Mouse (Mus musculus) kidney, embryonic 14.5 days (tissue): ENCODE data around the gene Tarbp2. TPM values are rescaled to one million over a fixed set of nuclear protein-coding genes. Genes with fewer than 3 reads are reported as not detected.

Experiments
- ATAC-seq: fragments of 200-750 bp; cut with Nextera tagmentation; 2 replicates; pipeline ENCODE4 v1.8.0; 2017; ENCODE audit warnings: moderate number of reproducible peaks, mild to moderate bottlenecking, moderate TSS enrichment, moderate library complexity; ENCODE audit not compliant: low FRiP score, low TSS enrichment
- H3K27ac ChIP-seq: fragments of 300-500 bp; sonication (generic); 2 replicates; pipeline ENCODE4 v1.5.1; 2014; ENCODE audit warnings: low read depth, mild to moderate bottlenecking, low read length, moderate library complexity, mixed read lengths
- H3K27me3 ChIP-seq: fragments of 300-500 bp; sonication (generic); 2 replicates; pipeline ENCODE4 v1.6.1; 2014; ENCODE audit warnings: mild to moderate bottlenecking, low read length; ENCODE audit not compliant: control insufficient read depth, insufficient read depth
- H3K36me3 ChIP-seq: fragments of 300-500 bp; sonication (generic); 2 replicates; pipeline ENCODE4 v1.6.1; 2014; ENCODE audit warnings: low read length, mixed read lengths; ENCODE audit not compliant: control insufficient read depth, insufficient read depth
- H3K4me1 ChIP-seq: fragments of 300-500 bp; sonication (generic); 2 replicates; pipeline ENCODE4 v1.6.1; 2014; ENCODE audit warnings: low read length, mixed read lengths; ENCODE audit not compliant: control insufficient read depth, insufficient read depth
- H3K4me2 ChIP-seq: fragments of 300-500 bp; sonication (generic); replicated peaks from 2 replicates; pipeline ENCODE4 v1.6.1; 2014; ENCODE audit warnings: low read depth, mild to moderate bottlenecking, low read length
- H3K4me3 ChIP-seq: fragments of 300-500 bp; sonication (generic); 2 replicates; pipeline ENCODE4 v1.5.1; 2014; ENCODE audit warnings: mild to moderate bottlenecking, low read length
- H3K9ac ChIP-seq: fragments of 300-500 bp; sonication (generic); 2 replicates; pipeline ENCODE4 v1.6.1; 2014; ENCODE audit warnings: low read depth, mild to moderate bottlenecking, low read length, moderate library complexity
- H3K9me3 ChIP-seq: fragments of 300-500 bp; sonication (generic); 2 replicates; pipeline ENCODE4 v1.6.1; 2016; ENCODE audit warnings: low read length; ENCODE audit not compliant: control insufficient read depth
- WGBS: fragments of 180-500 bp; shearing (Covaris S2); extraction: QIAGEN DNeasy Blood & Tissue Kit; methylation state at CpG from one replicate; pipeline ENCODE4 v1.1.7; 2014; 5-methylcytosine and 5-hydroxymethylcytosine counted together
- polyA plus RNA-seq: library from polyadenylated mRNA; unstranded; fragments of >200 nt; fragmentation: Nextera tagmentation; extraction: Ambion mirVana; gene quantifications from 2 replicates; pipeline ENCODE4 v1.2.1, GENCODE M21; 2014

Tarbp2 gene
- polyA plus RNA-seq, 1 experiment from 2014 or later: 89.1 TPM

- H3K36me3 ChIP-seq: peaks cover 14% of the 10 kb centered on the region; the same call in 1 of the 2 replicates
- H3K4me1 ChIP-seq: peaks cover 31% of the 10 kb centered on the region
- peak; percentile 14 for ATAC-seq
- H3K9ac ChIP-seq: peak within 1 kb of the TSS; percentile 58
- H3K27me3 ChIP-seq: no peaks in the 10 kb centered on the region
- H3K9me3 ChIP-seq: no peaks in the 10 kb centered on the region
- WGBS: under 1% methylated on average over 41 of the region's 43 CpGs
- H3K27ac ChIP-seq: peak within 1 kb of the TSS; percentile 99
- peak within 1 kb of the TSS; percentile 65 for H3K4me3 ChIP-seq
- H3K4me2 ChIP-seq: peak within 1 kb of the TSS; percentile 91
Measured at GRCm38 (mm10) chr15:102516728-102517404, 1.1 kb upstream of the Tarbp2 start, which contains the start of gene Map3k12. TSS of gene Map3k12 (minus strand) at chr15:102517064.

- Histone ChIP-seq H3K9ac (peak overlapping the region; percentile 58), H3K36me3 (peaks cover 20% of the 10 kb centered on the region), H3K9me3 (no peaks in the 10 kb centered on the region), H3K27ac (peak overlapping the region; percentile 99), H3K4me2 (peak overlapping the region; percentile 91), H3K4me3 (peak overlapping the region; percentile 65), H3K4me1 (peaks cover 23% of the 10 kb centered on the region), H3K27me3 (no peaks in the 10 kb centered on the region)
- WGBS: under 1% methylated on average over 10 of the region's 10 CpGs
- ATAC-seq: no peak
Measured at GRCm38 (mm10) chr15:102517631-102517975, 389 bp upstream of the Tarbp2 start.

GRCm38 (mm10) chr15:102518859-102519201 lies 838 bp downstream of the Tarbp2 start:
- H3K27ac ChIP-seq: peak overlapping the region; percentile 99
- ATAC-seq: peak; percentile 5
- H3K4me2 ChIP-seq: peak overlapping the region; percentile 69
- no peaks in the 10 kb centered on the region for H3K9me3 ChIP-seq
- H3K4me3 ChIP-seq: peak overlapping the region; percentile 65
- H3K27me3 ChIP-seq: no peaks in the 10 kb centered on the region
- H3K4me1 ChIP-seq: peaks cover 20% of the 10 kb centered on the region
- peak overlapping the region; percentile 92 for H3K9ac ChIP-seq
- WGBS: 15% methylated on average over 9 of the region's 9 CpGs
- peaks cover 28% of the 10 kb centered on the region for H3K36me3 ChIP-seq

- H3K4me3 ChIP-seq: peak overlapping the region; percentile 65
- peak overlapping the region; percentile 69 for H3K4me2 ChIP-seq
- peak overlapping the region; percentile 99; the same call in 1 of the 2 replicates for H3K27ac ChIP-seq
- H3K4me1 ChIP-seq: peaks cover 20% of the 10 kb centered on the region
- peaks cover 33% of the 10 kb centered on the region for H3K36me3 ChIP-seq
- H3K27me3 ChIP-seq: no peaks in the 10 kb centered on the region
- 58% methylated on average over 15 of the region's 17 CpGs for WGBS
- no peaks in the 10 kb centered on the region for H3K9me3 ChIP-seq
- H3K9ac ChIP-seq: peak overlapping the region; percentile 92
- no peak for ATAC-seq
Measured at GRCm38 (mm10) chr15:102519211-102520141, 1.5 kb downstream of the Tarbp2 start.

- no peaks in the 10 kb centered on the region for H3K9me3 ChIP-seq
- 78% methylated on average over 4 of the region's 4 CpGs for WGBS
- no peak for ATAC-seq
- peaks cover 20% of the 10 kb centered on the region for H3K4me1 ChIP-seq
- H3K4me3 ChIP-seq: no peak overlapping the region
- no peaks in the 10 kb centered on the region for H3K27me3 ChIP-seq
- H3K27ac ChIP-seq: no peak overlapping the region
- H3K36me3 ChIP-seq: peaks cover 36% of the 10 kb centered on the region
- H3K9ac ChIP-seq: peak overlapping the region; percentile 42
- H3K4me2 ChIP-seq: no peak overlapping the region
Measured at GRCm38 (mm10) chr15:102520416-102520815, 2.4 kb downstream of the Tarbp2 start.

GRCm38 (mm10) chr15:102521480-102521879 lies 3.5 kb downstream of the Tarbp2 start:
- Histone ChIP-seq H3K4me1 (peaks cover 15% of the 10 kb centered on the region), H3K4me3 (no peak overlapping the region), H3K27ac (no peak overlapping the region), H3K4me2 (no peak overlapping the region), H3K27me3 (no peaks in the 10 kb centered on the region), H3K9me3 (no peaks in the 10 kb centered on the region), H3K36me3 (peaks cover 41% of the 10 kb centered on the region), H3K9ac (no peak overlapping the region)
- no peak for ATAC-seq
- WGBS: 84% methylated on average over 4 of the region's 4 CpGs

- WGBS: 6% methylated on average over 3 of the region's 3 CpGs
- H3K4me3 ChIP-seq: no peak within 1 kb of the TSS
- no peaks in the 10 kb centered on the region for H3K9me3 ChIP-seq
- peak; percentile 47; the same call in 1 of the 2 replicates for ATAC-seq
- no peak within 1 kb of the TSS for H3K27ac ChIP-seq
- no peak within 1 kb of the TSS for H3K9ac ChIP-seq
- 0 out of 2 replicates have a peak, but pooled peaks cover 6% of the 10 kb centered on the region for H3K4me1 ChIP-seq
- H3K4me2 ChIP-seq: no peak within 1 kb of the TSS
- peaks cover 64% of the 10 kb centered on the region for H3K36me3 ChIP-seq
- no peaks in the 10 kb centered on the region for H3K27me3 ChIP-seq
Measured at GRCm38 (mm10) chr15:102524892-102525485, 7.0 kb downstream of the Tarbp2 start, which contains the start of gene Npff. TSS of gene Npff (minus strand) at chr15:102524942.

- H3K9me3 ChIP-seq: no peaks in the 10 kb centered on the region
- H3K27me3 ChIP-seq: no peaks in the 10 kb centered on the region
- no peak overlapping the region for H3K9ac ChIP-seq
- peaks cover 64% of the 10 kb centered on the region for H3K36me3 ChIP-seq
- no peaks in the 10 kb centered on the region for H3K4me1 ChIP-seq
- WGBS: 78% methylated on average over 6 of the region's 6 CpGs
- H3K4me3 ChIP-seq: no peak overlapping the region
- H3K4me2 ChIP-seq: no peak overlapping the region
- ATAC-seq: no peak
- H3K27ac ChIP-seq: no peak overlapping the region
Measured at GRCm38 (mm10) chr15:102526111-102527002, 8.4 kb downstream of the Tarbp2 start.
